Mouse (Mus musculus) megakaryocyte, embryonic 14.5 days (primary cell): ENCODE data around the gene Tmem109.

Experiments
- FLI1 ChIP-seq: IDR thresholded peaks from 2 replicates; pipeline ENCODE4 v1.6.1; 2012; ENCODE audit warnings: low read length, inconsistent platforms, mixed read lengths
- GATA1 ChIP-seq: IDR thresholded peaks from 3 replicates; pipeline ENCODE4 v1.6.1; 2012; ENCODE audit warnings: mixed read lengths, low read length, inconsistent platforms, borderline replicate concordance

DNA sequence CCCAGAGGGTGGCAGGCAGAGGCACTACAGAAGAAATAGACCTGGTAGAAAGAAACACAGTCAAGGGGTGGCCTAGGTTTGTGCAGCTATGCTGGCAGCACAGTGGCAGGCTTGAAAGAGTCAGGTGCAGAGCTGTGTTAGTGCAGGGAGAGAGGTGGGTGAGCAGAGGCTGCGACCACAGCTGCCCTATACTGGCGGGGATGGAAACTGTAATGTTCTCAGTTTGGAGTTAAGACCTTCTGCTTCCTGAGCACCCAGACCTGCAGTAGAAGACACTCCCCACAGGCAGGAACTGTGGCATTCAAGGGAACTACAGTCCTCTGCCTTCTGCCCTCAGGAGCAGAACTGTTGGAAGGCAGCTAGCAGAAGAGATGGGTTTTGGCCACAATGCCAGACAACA lies 33.1 kb upstream of the Tmem109 start:
- TF ChIP-seq GATA1 (no peak), FLI1 (no peak)
